Mouse (Mus musculus): ENCODE results near the gene Ift122. TPM values are rescaled to one million over a fixed set of nuclear protein-coding genes. Genes with fewer than 3 reads are reported as not detected.
A peak's percentile ranks its signal among the peaks of the same experiment; 100 is the strongest.

The Ift122 gene
- polyA plus RNA-seq, 1 experiment from 2014 or later, result 28.7 TPM

- Histone ChIP-seq H3K27ac (no peak overlapping the region), H3K4me3 (no peak overlapping the region), H3K9ac (no peak overlapping the region), H3K4me2 (replicated peaks) (no peak overlapping the region), H3K27me3 (replicated peaks) (no peaks in the 10 kb centered on the region), H3K4me1 (peaks cover 23% of the 10 kb centered on the region), H3K9me3 (no peaks in the 10 kb centered on the region), H3K36me3 (no peaks in the 10 kb centered on the region)
- ATAC-seq (ENCODE audit: low FRiP score, low read depth), result no peak
- 80% methylated on average over 5 of the region's 5 CpGs for WGBS
Observed at GRCm38 (mm10) chr6:115968086-115968485, 114.8 kb downstream of the Ift122 start.

GRCm38 (mm10) chr6:115968700-115969099 lies 115.4 kb downstream of the Ift122 start:
- Histone ChIP-seq H3K9ac (no peak overlapping the region), H3K36me3 (no peaks in the 10 kb centered on the region), H3K9me3 (no peaks in the 10 kb centered on the region), H3K4me3 (no peak overlapping the region), H3K4me2 (replicated peaks) (no peak overlapping the region), H3K4me1 (peaks cover 23% of the 10 kb centered on the region), H3K27me3 (replicated peaks) (no peaks in the 10 kb centered on the region), H3K27ac (no peak overlapping the region)
- 0 out of 2 replicates have a peak, but pooled peaks have one; percentile 11 for ATAC-seq (ENCODE audit: low FRiP score, low read depth)
- 78% methylated on average over 6 of the region's 6 CpGs for WGBS

- H3K4me3 ChIP-seq, result no peak overlapping the region
- no peaks in the 10 kb centered on the region for H3K9me3 ChIP-seq
- WGBS, result 73% methylated on average over 9 of the region's 9 CpGs
- no peak overlapping the region for H3K9ac ChIP-seq
- H3K4me2 ChIP-seq (replicated peaks), result no peak overlapping the region
- no peaks in the 10 kb centered on the region for H3K36me3 ChIP-seq
- H3K27me3 ChIP-seq (replicated peaks), result no peaks in the 10 kb centered on the region
- no peak for ATAC-seq (ENCODE audit: low FRiP score, low read depth)
- H3K4me1 ChIP-seq, result peaks cover 23% of the 10 kb centered on the region
- no peak overlapping the region for H3K27ac ChIP-seq
Observed at GRCm38 (mm10) chr6:115969103-115969502, 115.8 kb downstream of the Ift122 start.

GRCm38 (mm10) chr6:115969952-115970351 lies 116.7 kb downstream of the Ift122 start:
- ATAC-seq (ENCODE audit: low FRiP score, low read depth), result no peak
- no peak overlapping the region for H3K27ac ChIP-seq
- H3K36me3 ChIP-seq, result 0 out of 2 replicates have a peak, but pooled peaks cover 4% of the 10 kb centered on the region
- no peaks in the 10 kb centered on the region for H3K9me3 ChIP-seq
- peaks cover 23% of the 10 kb centered on the region for H3K4me1 ChIP-seq
- 58% methylated on average over 6 of the region's 6 CpGs for WGBS
- no peak overlapping the region for H3K9ac ChIP-seq
- no peaks in the 10 kb centered on the region for H3K27me3 ChIP-seq (replicated peaks)
- no peak overlapping the region for H3K4me2 ChIP-seq (replicated peaks)
- no peak overlapping the region for H3K4me3 ChIP-seq

GRCm38 (mm10) chr6:115971273-115972060 lies 118.2 kb downstream of the Ift122 start:
- Histone ChIP-seq H3K4me3 (no peak overlapping the region), H3K4me2 (replicated peaks) (no peak overlapping the region), H3K27ac (no peak overlapping the region), H3K9ac (no peak overlapping the region), H3K9me3 (no peaks in the 10 kb centered on the region), H3K27me3 (replicated peaks) (no peaks in the 10 kb centered on the region), H3K4me1 (peaks cover 23% of the 10 kb centered on the region), H3K36me3 (0 out of 2 replicates have a peak, but pooled peaks cover 4% of the 10 kb centered on the region)
- whole genome bisulfite sequencing, result 58% methylated on average over 13 of the region's 13 CpGs
- ATAC-seq (ENCODE audit: low FRiP score, low read depth), result no peak

- no peak overlapping the region for H3K4me2 ChIP-seq (replicated peaks)
- peaks cover 23% of the 10 kb centered on the region for H3K4me1 ChIP-seq
- 83% methylated on average over 7 of the region's 7 CpGs for WGBS
- ATAC-seq (ENCODE audit: low FRiP score, low read depth), result no peak
- H3K4me3 ChIP-seq, result no peak overlapping the region
- H3K36me3 ChIP-seq, result 0 out of 2 replicates have a peak, but pooled peaks cover 4% of the 10 kb centered on the region
- H3K27ac ChIP-seq, result no peak overlapping the region
- no peaks in the 10 kb centered on the region for H3K27me3 ChIP-seq (replicated peaks)
- no peaks in the 10 kb centered on the region for H3K9me3 ChIP-seq
- no peak overlapping the region for H3K9ac ChIP-seq
Observed at GRCm38 (mm10) chr6:115972083-115972764, 119.0 kb downstream of the Ift122 start.

- no peak for ATAC-seq (ENCODE audit: low FRiP score, low read depth)
- no peaks in the 10 kb centered on the region for H3K9me3 ChIP-seq
- no peak overlapping the region for H3K9ac ChIP-seq
- peaks cover 18% of the 10 kb centered on the region for H3K4me1 ChIP-seq
- H3K4me3 ChIP-seq, result no peak overlapping the region
- H3K36me3 ChIP-seq, result 0 out of 2 replicates have a peak, but pooled peaks cover 4% of the 10 kb centered on the region
- no peak overlapping the region for H3K4me2 ChIP-seq (replicated peaks)
- no peaks in the 10 kb centered on the region for H3K27me3 ChIP-seq (replicated peaks)
- no peak overlapping the region for H3K27ac ChIP-seq
- whole genome bisulfite sequencing, result 88% methylated on average over 15 of the region's 15 CpGs
Observed at GRCm38 (mm10) chr6:115973139-115973875, 120.0 kb downstream of the Ift122 start.

- Histone ChIP-seq H3K27me3 (replicated peaks) (no peaks in the 10 kb centered on the region), H3K4me1 (peaks cover 13% of the 10 kb centered on the region), H3K4me2 (replicated peaks) (no peak overlapping the region), H3K9ac (no peak overlapping the region), H3K36me3 (0 out of 2 replicates have a peak, but pooled peaks cover 4% of the 10 kb centered on the region), H3K9me3 (no peaks in the 10 kb centered on the region), H3K27ac (no peak overlapping the region), H3K4me3 (no peak overlapping the region)
- no peak for ATAC-seq (ENCODE audit: low FRiP score, low read depth)
- 84% methylated on average over 16 of the region's 16 CpGs for WGBS
Observed at GRCm38 (mm10) chr6:115973881-115974662, 120.8 kb downstream of the Ift122 start.

GRCm38 (mm10) chr6:115975606-115976005 lies 122.3 kb downstream of the Ift122 start:
- Histone ChIP-seq H3K4me2 (replicated peaks) (no peak overlapping the region), H3K9ac (no peak overlapping the region), H3K4me1 (peaks cover 13% of the 10 kb centered on the region), H3K36me3 (0 out of 2 replicates have a peak, but pooled peaks cover 4% of the 10 kb centered on the region), H3K27ac (no peak overlapping the region), H3K27me3 (replicated peaks) (no peaks in the 10 kb centered on the region), H3K4me3 (no peak overlapping the region), H3K9me3 (no peaks in the 10 kb centered on the region)
- WGBS, result 86% methylated on average over 8 of the region's 8 CpGs
- ATAC-seq (ENCODE audit: low FRiP score, low read depth), result no peak

Measured in neural tube, embryonic 12.5 days (tissue).